Comparison of ENCODE assay signal across 9 mouse cellular contexts in genomic region chr9:105827791-105828385, GRCm38 (mm10). TPM values are rescaled to one million over a fixed set of nuclear protein-coding genes. Genes with fewer than 3 reads are reported as not detected.
A peak's percentile ranks its signal among the peaks of the same experiment; 100 is the strongest.
DNase-seq lines count a peak whose midpoint lies in the region; ATAC-seq lines count a peak whose summit lies in the region.
"Had no signal": no experiment of that assay in that cellular context is flagged by ENCODE, and none has a peak within 500 bp of the region (broad histone marks: within the 10 kb centered on the region; RNA-seq: fewer than 3 reads in every experiment).

TSS of gene Col6a6 (minus strand) at chr9:105828160.

- DNase-seq in ES-CJ7 (ENCODE audit: low read depth, low spot score) (peak; percentile 11), MN1 (ENCODE audit: low spot score) (no peak)
- peak; percentile 18 for DNase-seq in embryonic facial prominence, embryonic 11.5 days (ENCODE audit: low spot score)
- DNase-seq in thymus, adult 18-20 months, result no peak
- no peak for DNase-seq in thymus, postnatal 36 days

- peaks cover 3% of the 10 kb centered on the region; the same call in 1 of the 2 replicates for H3K4me1 ChIP-seq in embryonic facial prominence, embryonic 11.5 days (ENCODE audit: control insufficient read depth, insufficient read depth, low read length)
- peaks cover 4% of the 10 kb centered on the region for H3K4me1 ChIP-seq in heart, embryonic 16.5 days (ENCODE audit: control insufficient read depth, insufficient read depth, low read length)
- H3K4me1 ChIP-seq in limb, embryonic 13.5 days, result peaks cover 12% of the 10 kb centered on the region

- peak within 1 kb of the TSS; percentile 38 for H3K4me2 ChIP-seq in embryonic facial prominence, embryonic 11.5 days (ENCODE audit: low read depth, low read length)
- H3K4me2 ChIP-seq in heart, embryonic 16.5 days (ENCODE audit: low read depth, low read length), result peak within 1 kb of the TSS; percentile 59
- peak within 1 kb of the TSS; percentile 62 for H3K4me2 ChIP-seq in limb, embryonic 13.5 days (replicated peaks)

- 0 out of 2 replicates have a peak, but pooled peaks have one; percentile 34 for ATAC-seq in embryonic facial prominence, embryonic 11.5 days (replicated peaks; ENCODE audit: insufficient number of reproducible peaks, low FRiP score, low TSS enrichment, low read depth)
- peak; percentile 52; the same call in 1 of the 2 replicates for ATAC-seq in heart, embryonic 16.5 days (replicated peaks; ENCODE audit: extremely low read depth, insufficient read depth, low FRiP score)
- ATAC-seq in limb, embryonic 13.5 days (ENCODE audit: low FRiP score, low read depth), result peak; percentile 40

- H3K27ac ChIP-seq in embryonic facial prominence, embryonic 11.5 days (replicated peaks; ENCODE audit: low read depth, low read length), result no peak within 1 kb of the TSS
- peak within 1 kb of the TSS; percentile 69 for H3K27ac ChIP-seq in heart, embryonic 16.5 days (ENCODE audit: low read length)
- no peak within 1 kb of the TSS; the same call in 1 of the 2 replicates for H3K27ac ChIP-seq in limb, embryonic 13.5 days
- H3K27ac ChIP-seq: liver, embryonic 14.5 days had no signal

- H3K36me3 ChIP-seq in embryonic facial prominence, embryonic 11.5 days (replicated peaks; ENCODE audit: control insufficient read depth, insufficient read depth, low read depth, low read length), result no peaks in the 10 kb centered on the region
- H3K36me3 ChIP-seq in heart, embryonic 16.5 days (ENCODE audit: control insufficient read depth, insufficient read depth), result no peaks in the 10 kb centered on the region
- no peaks in the 10 kb centered on the region for H3K36me3 ChIP-seq in limb, embryonic 13.5 days

- H3K9ac ChIP-seq in embryonic facial prominence, embryonic 11.5 days (replicated peaks; ENCODE audit: low read length), result no peak within 1 kb of the TSS; the same call in 1 of the 2 replicates
- peak within 1 kb of the TSS; percentile 64 for H3K9ac ChIP-seq in heart, embryonic 16.5 days (ENCODE audit: low read length)
- peak within 1 kb of the TSS; percentile 31; the same call in 1 of the 2 replicates for H3K9ac ChIP-seq in limb, embryonic 13.5 days
- H3K9ac ChIP-seq: liver, embryonic 14.5 days had no signal

- H3K27me3 ChIP-seq in embryonic facial prominence, embryonic 11.5 days (ENCODE audit: control insufficient read depth, insufficient read depth, low read length), result peaks cover 3% of the 10 kb centered on the region; the same call in 1 of the 2 replicates
- 0 out of 2 replicates have a peak, but pooled peaks cover 3% of the 10 kb centered on the region for H3K27me3 ChIP-seq in heart, embryonic 16.5 days (ENCODE audit: control insufficient read depth, insufficient read depth, low read length)
- H3K27me3 ChIP-seq in limb, embryonic 13.5 days, result peaks cover 20% of the 10 kb centered on the region

- no peaks in the 10 kb centered on the region for H3K9me3 ChIP-seq in embryonic facial prominence, embryonic 11.5 days (replicated peaks; ENCODE audit: control insufficient read depth, low read length)
- no peaks in the 10 kb centered on the region for H3K9me3 ChIP-seq in heart, embryonic 16.5 days (replicated peaks; ENCODE audit: control insufficient read depth, low read length)
- no peaks in the 10 kb centered on the region for H3K9me3 ChIP-seq in limb, embryonic 13.5 days

- 0 out of 2 replicates have a peak within 1 kb of the TSS, but pooled peaks have one; percentile 14 for H3K4me3 ChIP-seq in embryonic facial prominence, embryonic 11.5 days (ENCODE audit: low read depth, low read length)
- peak within 1 kb of the TSS; percentile 44 for H3K4me3 ChIP-seq in heart, embryonic 16.5 days (ENCODE audit: low read length)
- peak within 1 kb of the TSS; percentile 31 for H3K4me3 ChIP-seq in limb, embryonic 13.5 days
- H3K4me3 ChIP-seq: erythroblast, embryonic 14.5 days had no signal

- 16% methylated on average over 20 of the region's 20 CpGs for WGBS in embryonic facial prominence, embryonic 11.5 days
- 16% methylated on average over 20 of the region's 20 CpGs for WGBS in heart, embryonic 16.5 days
- 10% methylated on average over 19 of the region's 20 CpGs for WGBS in limb, embryonic 13.5 days

RNA-seq across cellular contexts. Expression of gene Col6a6, which starts in this region (rescaled TPM):
- polyA plus RNA-seq in embryonic facial prominence, embryonic 11.5 days (2014; fragmentation: Nextera tagmentation; extraction: Ambion mirVana), result 0.13 and 0.14 TPM in 2 replicates
- 3.1 and 3.5 TPM in 2 replicates for polyA plus RNA-seq in heart, embryonic 16.5 days (2015; fragmentation: Nextera tagmentation; extraction: Ambion mirVana)
- polyA plus RNA-seq in limb, embryonic 13.5 days (2015; fragmentation: Nextera tagmentation; extraction: Ambion mirVana), result 1.5 and 1.7 TPM in 2 replicates

Comparison
In these comparisons a context has a peak if more than half of its experiments do, and no peak if none do; other contexts are left out.
1. Peak in DNase-seq, ATAC-seq, H3K4me3 ChIP-seq and H3K4me2 ChIP-seq in embryonic facial prominence, embryonic 11.5 days; RNA of the gene not detected or under 1 TPM.